Mouse (Mus musculus): ENCODE results near the gene Actr5. TPM values are rescaled to one million over a fixed set of nuclear protein-coding genes. Genes with fewer than 3 reads are reported as not detected.

Actr5 gene
- total RNA-seq (2012; rRNA removed) (16.2 and 17.0 TPM in 2 replicates), polyA plus RNA-seq (2012; ENCODE audit: insufficient read depth in 1 of 2, insufficient read length in 2 of 2, low read depth in 1 of 2, low replicate concordance in 2 of 2, missing spikeins in 1 of 2) (10 to 100 TPM in 1 of 2 experiments, not detected in 1; 20.8 TPM)

GRCm38 (mm10) chr2:158624718-158625222 lies at the start of gene Actr5:
Actr5 (plus strand) TSS chr2:158624888.
- peak; percentile 57; the same call in 1 of the 2 replicates for TF ChIP-seq MXI1 (IDR thresholded peaks at IDR 0.05; ENCODE audit: low read depth, low read length)
- TF ChIP-seq CTCF (IDR thresholded peaks at IDR 0.05 in 2 of 3, conservative IDR thresholded peaks at IDR 0.05 in 1 of 3; ENCODE audit: control insufficient read depth in 1 of 3, insufficient read depth in 1 of 3, low read depth in 2 of 3, low read length in 3 of 3, poor library complexity in 1 of 3, severe bottlenecking in 1 of 3): no peak
- no peak for TF ChIP-seq CHD2 (IDR thresholded peaks at IDR 0.05; ENCODE audit: low read length)
- TF ChIP-seq ZC3H11A (IDR thresholded peaks at IDR 0.05; ENCODE audit: low read depth, low read length): no peak
- TF ChIP-seq USF2 (IDR thresholded peaks at IDR 0.05; ENCODE audit: borderline replicate concordance in 1 of 2, insufficient read depth in 1 of 2, low read depth in 1 of 2, low read length in 2 of 2): no peak
- no peak for TF ChIP-seq NRF1 (IDR thresholded peaks at IDR 0.05; ENCODE audit: insufficient read depth, low read depth, low read length, poor library complexity, severe bottlenecking)
- peak in 1 of 2 experiments; percentile 77; a peak in 2 of 4 replicates for TF ChIP-seq POLR2A (IDR thresholded peaks at IDR 0.05; ENCODE audit: control insufficient read depth in 1 of 2, insufficient read depth in 1 of 2, low read depth in 1 of 2, low read length in 2 of 2, poor library complexity in 1 of 2)
- no peak for TF ChIP-seq USF1 (IDR thresholded peaks at IDR 0.05; ENCODE audit: low read depth, low read length)
- TF ChIP-seq UBTF (IDR thresholded peaks at IDR 0.05; ENCODE audit: borderline replicate concordance, insufficient read depth, low read depth, low read length): 0 out of 2 replicates have a peak, but pooled peaks have one; percentile 36
- no peak for TF ChIP-seq GATA1 (IDR thresholded peaks at IDR 0.05; ENCODE audit: low read depth, low read length)
- no peak for TF ChIP-seq ZKSCAN1 (IDR thresholded peaks at IDR 0.05; ENCODE audit: low read depth, low read length)
- 0 out of 2 replicates have a peak, but pooled peaks have one; percentile 34 for TF ChIP-seq ZMIZ1 (IDR thresholded peaks at IDR 0.05; ENCODE audit: low read depth, low read length)
- TF ChIP-seq ZNF384 (IDR thresholded peaks at IDR 0.05; ENCODE audit: low read depth, low read length): no peak
- peak; percentile 84 for TF ChIP-seq TBP (IDR thresholded peaks at IDR 0.05; ENCODE audit: low read depth, low read length)
- TF ChIP-seq SIN3A (IDR thresholded peaks at IDR 0.05; ENCODE audit: low read length): peak; percentile 61
- TF ChIP-seq MYB (IDR thresholded peaks at IDR 0.05; ENCODE audit: low read depth, low read length): no peak
- peak; percentile 61; the same call in 1 of the 2 replicates for TF ChIP-seq HCFC1 (IDR thresholded peaks at IDR 0.05; ENCODE audit: low read depth, low read length)
- TF ChIP-seq NELFE (IDR thresholded peaks at IDR 0.05; ENCODE audit: low read depth, low read length): peak; percentile 83
- H3K9ac ChIP-seq (ENCODE audit: control insufficient read depth, low read depth, low read length, poor library complexity, severe bottlenecking): peak within 1 kb of the TSS; percentile 83
- peak within 1 kb of the TSS; percentile 87 for H3K27ac ChIP-seq (ENCODE audit: control insufficient read depth, low read depth, low read length)
- peaks cover 12% of the 10 kb centered on the region for H3K79me2 ChIP-seq (ENCODE audit: control insufficient read depth, insufficient read depth, low read length, poor library complexity)
- peak within 1 kb of the TSS; percentile 96 to 98 for H3K4me3 ChIP-seq (ENCODE audit: control insufficient read depth in 1 of 2, insufficient read depth in 1 of 2, low read depth in 2 of 2, low read length in 2 of 2)
- peaks cover 0 to 3% of the 10 kb centered on the region in 2 experiments; a peak in 1 of 4 replicates for H3K4me1 ChIP-seq (ENCODE audit: control insufficient read depth in 1 of 2, insufficient read depth in 2 of 2, low read length in 2 of 2)
- no peaks in the 10 kb centered on the region; a peak in 1 of 4 replicates for H3K27me3 ChIP-seq (ENCODE audit: control insufficient read depth in 1 of 2, insufficient read depth in 2 of 2, low read length in 2 of 2)
- peaks cover 0 to 5% of the 10 kb centered on the region in 2 experiments; a peak in 3 of 4 replicates for H3K36me3 ChIP-seq (ENCODE audit: control insufficient read depth in 1 of 2, insufficient read depth in 2 of 2, low read length in 2 of 2)
- H3K9me3 ChIP-seq (replicated peaks; ENCODE audit: insufficient read depth, low read length): no peaks in the 10 kb centered on the region
- DNase-seq (ENCODE audit: low read depth, low spot score): peak; percentile 97

- H3K9me3 ChIP-seq (replicated peaks; ENCODE audit: insufficient read depth, low read length): no peaks in the 10 kb centered on the region
- H3K4me1 ChIP-seq (ENCODE audit: control insufficient read depth in 1 of 2, insufficient read depth in 2 of 2, low read length in 2 of 2): peaks cover 0 to 54% of the 10 kb centered on the region in 2 experiments; a peak in 2 of 4 replicates
- H3K9ac ChIP-seq (ENCODE audit: control insufficient read depth, low read depth, low read length, poor library complexity, severe bottlenecking): no peak overlapping the region; the same call in 1 of the 2 replicates
- no peak overlapping the region for H3K4me3 ChIP-seq (ENCODE audit: control insufficient read depth in 1 of 2, insufficient read depth in 1 of 2, low read depth in 2 of 2, low read length in 2 of 2)
- H3K27ac ChIP-seq (ENCODE audit: control insufficient read depth, low read depth, low read length): peak overlapping the region; percentile 33
- DNase-seq (ENCODE audit: low read depth, low spot score): peak; percentile 75
- no peaks in the 10 kb centered on the region for H3K27me3 ChIP-seq (ENCODE audit: control insufficient read depth in 1 of 2, insufficient read depth in 2 of 2, low read length in 2 of 2)
- peaks cover 0 to 20% of the 10 kb centered on the region in 2 experiments; a peak in 2 of 4 replicates for H3K36me3 ChIP-seq (ENCODE audit: control insufficient read depth in 1 of 2, insufficient read depth in 2 of 2, low read length in 2 of 2)
- no peaks in the 10 kb centered on the region for H3K79me2 ChIP-seq (ENCODE audit: control insufficient read depth, insufficient read depth, low read length, poor library complexity)
- TF ChIP-seq HCFC1 (IDR thresholded peaks at IDR 0.05; ENCODE audit: low read depth, low read length) (0 out of 2 replicates have a peak, but pooled peaks have one; percentile 18), TCF12 (IDR thresholded peaks at IDR 0.05; ENCODE audit: low read depth, low read length) (0 out of 2 replicates have a peak, but pooled peaks have one; percentile 25), RAD21 (IDR thresholded peaks at IDR 0.05; ENCODE audit: low read depth, low read length) (no peak), ELF1 (IDR thresholded peaks at IDR 0.05; ENCODE audit: low read depth, low read length) (no peak), ETS1 (IDR thresholded peaks at IDR 0.05; ENCODE audit: low read depth, low read length) (0 out of 2 replicates have a peak, but pooled peaks have one; percentile 15), SIN3A (IDR thresholded peaks at IDR 0.05; ENCODE audit: low read length) (0 out of 2 replicates have a peak, but pooled peaks have one; percentile 21), GATA1 (IDR thresholded peaks at IDR 0.05; ENCODE audit: low read depth, low read length) (0 out of 2 replicates have a peak, but pooled peaks have one; percentile 9), EP300 (IDR thresholded peaks at IDR 0.05; ENCODE audit: low read depth in 1 of 2, low read length in 2 of 2) (peak in 1 of 2 experiments; percentile 54; a peak in 2 of 4 replicates)
Measured at GRCm38 (mm10) chr2:158579979-158580378, 44.7 kb upstream of the Actr5 start.

All from MEL (cell line).